Mouse (Mus musculus) erythroblast, adult 5-6 weeks (primary cell): ENCODE data around the gene Zfp472. TPM values are rescaled to one million over a fixed set of nuclear protein-coding genes. Genes with fewer than 3 reads are reported as not detected.

Source experiments
- ATAC-seq: replicated peaks from 2 replicates; pipeline ENCODE4 v1.8.0; 2016; ENCODE audit warnings: moderate number of reproducible peaks, mild to moderate bottlenecking, moderate TSS enrichment, inconsistent platforms; ENCODE audit not compliant: poor library complexity, low FRiP score, severe bottlenecking
- total RNA-seq, 2 experiments: library from RNA; stranded (forward) in 1 of 2; stranded (reverse) in 1 of 2; fragments of 150-400 nt in 1 of 2; fragments of 200-764, 138-1000 nt in 1 of 2; gene quantifications; 2 replicates each; pipeline versions ENCODE4 v1.2.3 to v1.2.4; 2015 to 2017; ENCODE audit warnings: low replicate concordance in 2 of 2

Zfp472 gene
- total RNA-seq (2015; ENCODE audit: low replicate concordance), result 2.5 and 4.8 TPM in 2 replicates
- 3.7 and 3.8 TPM in 2 replicates for total RNA-seq (2017; ENCODE audit: low replicate concordance)

- peak; percentile 98 for ATAC-seq
These were observed at the start of gene Zfp472 for GRCm38 (mm10) chr17:32965623-32966290. Zfp472 (plus strand) TSS chr17:32965814.

GRCm38 (mm10) chr17:32916075-32916474 lies 49.5 kb upstream of the Zfp472 start:
- ATAC-seq, result no peak

GRCm38 (mm10) chr17:32917131-32917530 lies 48.5 kb upstream of the Zfp472 start, which contains the start of gene Cyp4f14:
Cyp4f14 (minus strand) TSS chr17:32917342.
- ATAC-seq, result no peak

- no peak for ATAC-seq
These were observed 46.5 kb upstream of the Zfp472 start for GRCm38 (mm10) chr17:32919123-32919522.

- no peak for ATAC-seq
These were observed 41.9 kb upstream of the Zfp472 start for GRCm38 (mm10) chr17:32923681-32924080.

GRCm38 (mm10) chr17:32924658-32925312 lies 40.8 kb upstream of the Zfp472 start:
- no peak for ATAC-seq

- ATAC-seq, result no peak
These were observed 37.8 kb upstream of the Zfp472 start for GRCm38 (mm10) chr17:32927803-32928202.

GRCm38 (mm10) chr17:32939831-32940230 lies 25.8 kb upstream of the Zfp472 start:
- ATAC-seq, result no peak

- ATAC-seq, result no peak
These were observed 22.0 kb upstream of the Zfp472 start for GRCm38 (mm10) chr17:32943661-32944060.

GRCm38 (mm10) chr17:32944402-32945035 lies 21.1 kb upstream of the Zfp472 start:
- ATAC-seq, result no peak

- ATAC-seq, result peak; percentile 61
These were observed 18.9 kb upstream of the Zfp472 start for GRCm38 (mm10) chr17:32946716-32947115.

GRCm38 (mm10) chr17:32947215-32947914 lies 18.2 kb upstream of the Zfp472 start, which contains the start of gene Cyp4f13:
Cyp4f13 (minus strand) TSS chr17:32947402.
- peak; percentile 90 for ATAC-seq

GRCm38 (mm10) chr17:32950136-32950535 lies 15.5 kb upstream of the Zfp472 start:
- no peak for ATAC-seq

GRCm38 (mm10) chr17:32951006-32951405 lies 14.6 kb upstream of the Zfp472 start:
- ATAC-seq, result no peak

GRCm38 (mm10) chr17:32951441-32951840 lies 14.2 kb upstream of the Zfp472 start:
- ATAC-seq, result 0 out of 2 replicates have a peak, but pooled peaks have one; percentile 50

GRCm38 (mm10) chr17:32965253-32965622 lies 376 bp upstream of the Zfp472 start:
- ATAC-seq, result no peak; the same call in 1 of the 2 replicates

- ATAC-seq, result no peak
These were observed 15.7 kb downstream of the Zfp472 start for GRCm38 (mm10) chr17:32981361-32981760.

GRCm38 (mm10) chr17:32986301-32986700 lies 20.7 kb downstream of the Zfp472 start:
- ATAC-seq, result no peak

GRCm38 (mm10) chr17:32991965-32992698 lies 26.5 kb downstream of the Zfp472 start:
- no peak for ATAC-seq
